ENCODE assay signal across 8 mouse cellular contexts in genomic region chr10:12964151-12965075, GRCm38 (mm10). TPM values are rescaled to one million over a fixed set of nuclear protein-coding genes. Genes with fewer than 3 reads are reported as not detected.
DNase-seq lines count a peak whose midpoint lies in the region; ATAC-seq and TF ChIP-seq lines count a peak whose summit lies in the region.

TSS of gene Stx11 (minus strand) at chr10:12964298.

- no peaks in the 10 kb centered on the region for H3K36me3 ChIP-seq in forebrain, embryonic 16.5 days (ENCODE audit: control insufficient read depth, insufficient read depth)
- no peaks in the 10 kb centered on the region for H3K36me3 ChIP-seq in hindbrain, embryonic 13.5 days
- no peaks in the 10 kb centered on the region for H3K36me3 ChIP-seq in liver, embryonic 11.5 days (ENCODE audit: control insufficient read depth, insufficient read depth, low read length)
- no peaks in the 10 kb centered on the region for H3K36me3 ChIP-seq in testis, adult 2 months (ENCODE audit: control insufficient read depth, insufficient read depth, low read length)

- no peaks in the 10 kb centered on the region; the same call in 1 of the 2 replicates for H3K27me3 ChIP-seq in forebrain, embryonic 16.5 days (replicated peaks; ENCODE audit: control insufficient read depth, insufficient read depth, low read length)
- H3K27me3 ChIP-seq in hindbrain, embryonic 13.5 days, result peaks cover 21% of the 10 kb centered on the region
- H3K27me3 ChIP-seq in liver, embryonic 11.5 days (replicated peaks; ENCODE audit: control insufficient read depth, insufficient read depth, low read length), result no peaks in the 10 kb centered on the region
- H3K27me3 ChIP-seq in testis, adult 2 months (ENCODE audit: control insufficient read depth, insufficient read depth, low read length), result no peaks in the 10 kb centered on the region

- no peak for DNase-seq in layer of hippocampus, adult 2 months (ENCODE audit: low spot score in 2 of 2)
- DNase-seq in layer of hippocampus, adult 9-10 months (ENCODE audit: low spot score), result no peak
- peak; percentile 7 to 15 for DNase-seq in cerebellum, adult 18-20 months
- peak; percentile 85 for DNase-seq in liver, embryonic 11.5 days (ENCODE audit: low spot score)

- WGBS in forebrain, embryonic 16.5 days, result 3% methylated on average over 55 of the region's 56 CpGs
- 3% methylated on average over 55 of the region's 56 CpGs for WGBS in hindbrain, embryonic 13.5 days
- WGBS in liver, embryonic 11.5 days, result 3% methylated on average over 51 of the region's 56 CpGs

- peaks cover 5% of the 10 kb centered on the region; the same call in 1 of the 2 replicates for H3K4me1 ChIP-seq in forebrain, embryonic 16.5 days (replicated peaks; ENCODE audit: control insufficient read depth, insufficient read depth, low read length)
- peaks cover 8% of the 10 kb centered on the region; the same call in 1 of the 2 replicates for H3K4me1 ChIP-seq in hindbrain, embryonic 13.5 days (replicated peaks)
- H3K4me1 ChIP-seq in liver, embryonic 11.5 days (replicated peaks; ENCODE audit: control insufficient read depth, insufficient read depth, low read length), result peaks cover 16% of the 10 kb centered on the region
- H3K4me1 ChIP-seq in testis, adult 2 months (ENCODE audit: control insufficient read depth, insufficient read depth, low read length), result no peaks in the 10 kb centered on the region; the same call in 1 of the 2 replicates

- H3K9ac ChIP-seq in forebrain, embryonic 16.5 days (replicated peaks; ENCODE audit: low read depth, low read length), result peak within 1 kb of the TSS; percentile 64
- peak within 1 kb of the TSS; percentile 76 for H3K9ac ChIP-seq in hindbrain, embryonic 13.5 days
- H3K9ac ChIP-seq in liver, embryonic 11.5 days (ENCODE audit: low read depth, low read length), result peak within 1 kb of the TSS; percentile 70

- ATAC-seq in forebrain, embryonic 16.5 days, result peak; percentile 93
- ATAC-seq in hindbrain, embryonic 13.5 days (ENCODE audit: low FRiP score), result peak; percentile 82
- peak; percentile 91 for ATAC-seq in liver, embryonic 11.5 days (replicated peaks; ENCODE audit: low FRiP score)
- ATAC-seq in monocyte, adult 5-6 weeks (replicated peaks; ENCODE audit: insufficient number of reproducible peaks, low FRiP score, low TSS enrichment, poor library complexity, severe bottlenecking), result peak; percentile 55

- H3K4me2 ChIP-seq in forebrain, embryonic 16.5 days (ENCODE audit: low read length), result peak within 1 kb of the TSS; percentile 93
- peak within 1 kb of the TSS; percentile 96 for H3K4me2 ChIP-seq in hindbrain, embryonic 13.5 days
- peak within 1 kb of the TSS; percentile 66 for H3K4me2 ChIP-seq in liver, embryonic 11.5 days

- no peak for TF ChIP-seq CTCF in layer of hippocampus, adult 2 months (conservative IDR thresholded peaks at IDR 0.05)
- TF ChIP-seq CTCF in testis, adult 2 months (IDR thresholded peaks at IDR 0.05; ENCODE audit: control insufficient read depth, insufficient read depth, insufficient replicate concordance, low read depth, low read length), result no peak

- H3K9me3 ChIP-seq in forebrain, embryonic 16.5 days (ENCODE audit: control insufficient read depth, low read length), result no peaks in the 10 kb centered on the region
- no peaks in the 10 kb centered on the region for H3K9me3 ChIP-seq in hindbrain, embryonic 13.5 days
- peaks cover 3% of the 10 kb centered on the region; the same call in 1 of the 2 replicates for H3K9me3 ChIP-seq in liver, embryonic 11.5 days (ENCODE audit: control insufficient read depth, low read length)

- H3K4me3 ChIP-seq in layer of hippocampus, adult 2 months, result peak within 1 kb of the TSS; percentile 68
- peak within 1 kb of the TSS; percentile 79 for H3K4me3 ChIP-seq in forebrain, embryonic 16.5 days (replicated peaks; ENCODE audit: low read length)
- H3K4me3 ChIP-seq in hindbrain, embryonic 13.5 days, result peak within 1 kb of the TSS; percentile 76
- peak within 1 kb of the TSS; percentile 60 for H3K4me3 ChIP-seq in liver, embryonic 11.5 days (ENCODE audit: low read depth, low read length)
- H3K4me3 ChIP-seq in testis, adult 2 months (ENCODE audit: control insufficient read depth, low read depth, low read length), result peak within 1 kb of the TSS; percentile 64

- H3K27ac ChIP-seq in layer of hippocampus, adult 2 months, result no peak within 1 kb of the TSS
- no peak within 1 kb of the TSS for H3K27ac ChIP-seq in forebrain, embryonic 16.5 days (ENCODE audit: low read length)
- H3K27ac ChIP-seq in hindbrain, embryonic 13.5 days, result no peak within 1 kb of the TSS
- peak within 1 kb of the TSS; percentile 57 for H3K27ac ChIP-seq in liver, embryonic 11.5 days (ENCODE audit: low read depth, low read length)
- H3K27ac ChIP-seq in testis, adult 2 months (ENCODE audit: control insufficient read depth, insufficient read depth, low read depth, low read length), result no peak within 1 kb of the TSS

- TF ChIP-seq POLR2A in testis, adult 2 months (IDR thresholded peaks at IDR 0.05; ENCODE audit: control insufficient read depth, low read depth, low read length), result no peak; the same call in 1 of the 2 replicates

RNA-seq across cellular contexts. Expression of gene Stx11, which starts in this region (rescaled TPM):
- under 1 TPM; 0.07 to 0.33 TPM for total RNA-seq in layer of hippocampus, adult 2 months (2021)
- 1.3 TPM in 2 replicates for polyA plus RNA-seq in forebrain, embryonic 16.5 days (2015; fragmentation: Nextera tagmentation; extraction: Ambion mirVana)
- polyA plus RNA-seq in hindbrain, embryonic 13.5 days (2015; fragmentation: Nextera tagmentation; extraction: Ambion mirVana), result 1.2 and 1.3 TPM in 2 replicates
- 12.6 and 14.9 TPM in 2 replicates for polyA plus RNA-seq in liver, embryonic 11.5 days (2014; fragmentation: Nextera tagmentation; extraction: Ambion mirVana)
- 36.7 to 65.0 TPM (median 55.4 TPM) in 3 replicates for total RNA-seq in monocyte, adult 5-6 weeks (2017)
- 0.20 and 0.23 TPM in 2 replicates for polyA plus RNA-seq in testis, adult 2 months (2012; rRNA removed)

Comparison
In these comparisons a context has a peak if more than half of its experiments do, and no peak if none do; other contexts are left out.
1. RNA of gene Stx11 (total RNA-seq): 36.7 to 65.0 TPM in monocyte, adult 5-6 weeks; 0.07 to 0.33 TPM in layer of hippocampus, adult 2 months; every median in the first group is over 10 times any median in the second.
2. DNase-seq: peak in cerebellum, adult 18-20 months (2 of 2) and liver, embryonic 11.5 days (single experiment); none in layer of hippocampus, adult 2 months (0 of 2) and layer of hippocampus, adult 9-10 months (single experiment).
3. Peak in every context shown above with its lines, with median percentiles within 50 percentile points of each other: H3K4me3 ChIP-seq, ATAC-seq, H3K4me2 ChIP-seq and H3K9ac ChIP-seq.